In the genomic region with DNA sequence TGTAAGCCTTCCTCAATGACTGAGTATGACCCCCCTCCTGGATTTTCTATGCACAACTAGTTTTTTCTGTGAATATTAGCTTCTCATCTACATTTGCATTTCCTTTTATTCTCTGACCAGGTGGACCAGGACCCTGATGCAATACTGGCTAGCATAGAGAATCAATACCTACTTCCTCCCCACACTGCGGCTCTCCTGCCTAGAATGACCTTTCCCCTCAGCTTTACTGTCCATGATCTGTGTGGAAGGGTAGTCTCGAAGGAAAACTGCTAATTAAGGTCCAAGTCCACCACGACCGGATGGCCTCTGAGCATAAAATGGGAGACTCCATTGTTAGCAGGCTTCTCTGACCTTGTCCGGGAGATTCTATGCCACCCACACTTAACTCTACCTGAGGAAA, we compare ENCODE assay signal across 22 mouse cellular contexts. TPM values are rescaled to one million over a fixed set of nuclear protein-coding genes. Genes with fewer than 3 reads are reported as not detected.
"Had no signal": no experiment of that assay in that cellular context is flagged by ENCODE, and none has a peak within 500 bp of the region (broad histone marks: within the 10 kb centered on the region; RNA-seq: fewer than 3 reads in every experiment).

No protein-coding gene starts in this region.

- H3K4me2 ChIP-seq: limb, embryonic 12.5 days; limb, embryonic 15.5 days; midbrain, embryonic 11.5 days had no signal

- H3K27ac ChIP-seq: limb, embryonic 12.5 days; limb, embryonic 15.5 days; stomach, postnatal 0 days had no signal

- H3K36me3 ChIP-seq: limb, embryonic 12.5 days; limb, embryonic 15.5 days had no signal

- DNase-seq: kidney, adult 8-10 months; kidney, postnatal 14 days; kidney, postnatal 4 days; left cerebral cortex, postnatal 4 days; lung, adult 2 months; lung, postnatal 14 days; lung, postnatal 4 days; midbrain, embryonic 14.5 days; thymus, adult 18-20 months; thymus, postnatal 14 days; thymus, postnatal 4 days had no signal

- H3K4me3 ChIP-seq: limb, embryonic 12.5 days; limb, embryonic 15.5 days had no signal

- H3K9me3 ChIP-seq: limb, embryonic 12.5 days; limb, embryonic 15.5 days had no signal

- H3K27me3 ChIP-seq: limb, embryonic 12.5 days; limb, embryonic 15.5 days had no signal

- H3K9ac ChIP-seq: limb, embryonic 12.5 days; limb, embryonic 15.5 days had no signal

- H3K4me1 ChIP-seq: limb, embryonic 12.5 days; limb, embryonic 15.5 days had no signal

RNA-seq across cellular contexts. Expression of a gene that starts 8.3 kb away (rescaled TPM):
- polyA plus RNA-seq: intestine, embryonic 14.5 days; limb, embryonic 12.5 days; limb, embryonic 15.5 days; lung, adult 2 months; lung, embryonic 16.5 days; midbrain, embryonic 11.5 days; midbrain, embryonic 14.5 days; midbrain, postnatal 0 days; neural tube, embryonic 11.5 days; neural tube, embryonic 14.5 days; stomach, embryonic 14.5 days had no signal

RNA-seq across cellular contexts. Expression of a gene that starts 19.2 kb away (rescaled TPM):
- polyA plus RNA-seq: intestine, embryonic 14.5 days; kidney, embryonic 16.5 days; limb, embryonic 12.5 days; limb, embryonic 15.5 days; lung, adult 2 months; lung, embryonic 16.5 days; midbrain, embryonic 11.5 days; midbrain, embryonic 14.5 days; midbrain, postnatal 0 days; neural tube, embryonic 11.5 days; neural tube, embryonic 14.5 days; stomach, embryonic 14.5 days had no signal

RNA-seq across cellular contexts. Expression of a gene that starts 22.4 kb away (rescaled TPM):
- polyA plus RNA-seq: intestine, embryonic 14.5 days; lung, embryonic 16.5 days; midbrain, embryonic 11.5 days; neural tube, embryonic 11.5 days; stomach, embryonic 14.5 days; stomach, postnatal 0 days had no signal

RNA-seq across cellular contexts. Expression of a gene that starts 56.7 kb away (rescaled TPM):
- polyA plus RNA-seq: limb, embryonic 12.5 days; lung, adult 2 months; lung, embryonic 16.5 days; midbrain, embryonic 11.5 days; midbrain, embryonic 14.5 days; midbrain, postnatal 0 days; neural tube, embryonic 11.5 days; neural tube, embryonic 14.5 days; stomach, embryonic 14.5 days had no signal
